Mouse (Mus musculus): ENCODE data around the gene Fxn. TPM values are rescaled to one million over a fixed set of nuclear protein-coding genes. Genes with fewer than 3 reads are reported as not detected.

The Fxn gene
- 67.9 and 73.6 TPM in 2 replicates for polyA plus RNA-seq (2016; fragmentation: Nextera tagmentation; extraction: Ambion mirVana)

GRCm38 (mm10) chr19:24280601-24281228 is at the start of gene Fxn:
Gene Fxn (minus strand): TSS chr19:24280605.
- WGBS (ENCODE audit: insufficient replicate concordance): under 1% methylated on average over 15 of the region's 22 CpGs
- peak within 1 kb of the TSS; percentile 72 for H3K4me3 ChIP-seq
- ATAC-seq: peak; percentile 94
- H3K4me1 ChIP-seq: peaks cover 49% of the 10 kb centered on the region
- peaks cover 29% of the 10 kb centered on the region for H3K36me3 ChIP-seq
- no peaks in the 10 kb centered on the region for H3K27me3 ChIP-seq (replicated peaks)
- peak within 1 kb of the TSS; percentile 89 for H3K4me2 ChIP-seq
- peak within 1 kb of the TSS; percentile 90 for H3K9ac ChIP-seq
- H3K27ac ChIP-seq: peak within 1 kb of the TSS; percentile 96
- no peaks in the 10 kb centered on the region for H3K9me3 ChIP-seq (replicated peaks)

- H3K9ac ChIP-seq: no peak overlapping the region
- no peaks in the 10 kb centered on the region for H3K9me3 ChIP-seq (replicated peaks)
- peaks cover 7% of the 10 kb centered on the region for H3K4me1 ChIP-seq
- ATAC-seq: no peak
- no peak overlapping the region for H3K4me2 ChIP-seq
- no peaks in the 10 kb centered on the region for H3K36me3 ChIP-seq
- no peaks in the 10 kb centered on the region for H3K27me3 ChIP-seq (replicated peaks)
- WGBS (ENCODE audit: insufficient replicate concordance): 22% methylated on average over 2 of the region's 2 CpGs
- H3K4me3 ChIP-seq: no peak overlapping the region
- no peak overlapping the region for H3K27ac ChIP-seq
Measured at GRCm38 (mm10) chr19:24327921-24328320, 47.5 kb upstream of the Fxn start.

- no peak for ATAC-seq
- WGBS (ENCODE audit: insufficient replicate concordance): 35% methylated on average over 1 of the region's 1 CpGs
- H3K27ac ChIP-seq: no peak overlapping the region
Measured at GRCm38 (mm10) chr19:24326969-24327368, 46.6 kb upstream of the Fxn start.

GRCm38 (mm10) chr19:24325692-24326091 is 45.3 kb upstream of the Fxn start:
- no peak for ATAC-seq

More at GRCm38 (mm10) chr19:24326969-24327368, 46.6 kb upstream of the Fxn start:
- Histone ChIP-seq H3K4me3 (no peak overlapping the region), H3K4me2 (no peak overlapping the region), H3K9me3 (replicated peaks) (no peaks in the 10 kb centered on the region), H3K27me3 (replicated peaks) (no peaks in the 10 kb centered on the region), H3K9ac (no peak overlapping the region), H3K36me3 (no peaks in the 10 kb centered on the region), H3K4me1 (peaks cover 7% of the 10 kb centered on the region)

GRCm38 (mm10) chr19:24323841-24324613 is 43.6 kb upstream of the Fxn start:
- Histone ChIP-seq H3K27me3 (replicated peaks) (no peaks in the 10 kb centered on the region), H3K4me1 (no peaks in the 10 kb centered on the region), H3K9ac (no peak overlapping the region), H3K4me2 (no peak overlapping the region), H3K36me3 (no peaks in the 10 kb centered on the region), H3K9me3 (replicated peaks) (no peaks in the 10 kb centered on the region), H3K27ac (no peak overlapping the region), H3K4me3 (no peak overlapping the region)
- ATAC-seq: no peak
- WGBS (ENCODE audit: insufficient replicate concordance): 62% methylated on average over 10 of the region's 10 CpGs

More at GRCm38 (mm10) chr19:24325692-24326091, 45.3 kb upstream of the Fxn start:
- no peak overlapping the region for H3K4me3 ChIP-seq
- no peaks in the 10 kb centered on the region for H3K4me1 ChIP-seq
- H3K9me3 ChIP-seq (replicated peaks): no peaks in the 10 kb centered on the region
- H3K27me3 ChIP-seq (replicated peaks): no peaks in the 10 kb centered on the region
- H3K4me2 ChIP-seq: no peak overlapping the region
- H3K27ac ChIP-seq: no peak overlapping the region
- H3K36me3 ChIP-seq: no peaks in the 10 kb centered on the region
- WGBS (ENCODE audit: insufficient replicate concordance): 71% methylated on average over 6 of the region's 6 CpGs
- H3K9ac ChIP-seq: no peak overlapping the region

GRCm38 (mm10) chr19:24321900-24322311 is 41.5 kb upstream of the Fxn start:
- H3K27me3 ChIP-seq (replicated peaks): no peaks in the 10 kb centered on the region
- H3K4me2 ChIP-seq: no peak overlapping the region
- WGBS (ENCODE audit: insufficient replicate concordance): 82% methylated on average over 8 of the region's 8 CpGs
- no peaks in the 10 kb centered on the region for H3K4me1 ChIP-seq
- no peak overlapping the region for H3K27ac ChIP-seq
- no peaks in the 10 kb centered on the region for H3K36me3 ChIP-seq
- no peak overlapping the region for H3K4me3 ChIP-seq
- no peak for ATAC-seq
- H3K9ac ChIP-seq: no peak overlapping the region
- H3K9me3 ChIP-seq (replicated peaks): no peaks in the 10 kb centered on the region

- H3K4me2 ChIP-seq: no peak overlapping the region
- H3K4me1 ChIP-seq: no peaks in the 10 kb centered on the region
- WGBS (ENCODE audit: insufficient replicate concordance): 80% methylated on average over 6 of the region's 6 CpGs
- H3K36me3 ChIP-seq: no peaks in the 10 kb centered on the region
- H3K27me3 ChIP-seq (replicated peaks): no peaks in the 10 kb centered on the region
- H3K4me3 ChIP-seq: no peak overlapping the region
- ATAC-seq: no peak
- H3K9ac ChIP-seq: no peak overlapping the region
- H3K27ac ChIP-seq: no peak overlapping the region
- H3K9me3 ChIP-seq (replicated peaks): no peaks in the 10 kb centered on the region
Measured at GRCm38 (mm10) chr19:24321211-24321899, 41.0 kb upstream of the Fxn start.

GRCm38 (mm10) chr19:24318172-24318571 is 37.8 kb upstream of the Fxn start:
- 79% methylated on average over 10 of the region's 10 CpGs for WGBS (ENCODE audit: insufficient replicate concordance)
- Histone ChIP-seq H3K4me3 (no peak overlapping the region), H3K27me3 (replicated peaks) (no peaks in the 10 kb centered on the region), H3K27ac (no peak overlapping the region), H3K4me2 (no peak overlapping the region), H3K9ac (no peak overlapping the region), H3K9me3 (replicated peaks) (no peaks in the 10 kb centered on the region), H3K4me1 (no peaks in the 10 kb centered on the region), H3K36me3 (no peaks in the 10 kb centered on the region)
- no peak for ATAC-seq

GRCm38 (mm10) chr19:24317731-24318130 is 37.3 kb upstream of the Fxn start:
- H3K4me3 ChIP-seq: no peak overlapping the region
- H3K27ac ChIP-seq: no peak overlapping the region
- no peaks in the 10 kb centered on the region for H3K9me3 ChIP-seq (replicated peaks)
- 88% methylated on average over 2 of the region's 2 CpGs for WGBS (ENCODE audit: insufficient replicate concordance)
- no peak overlapping the region for H3K4me2 ChIP-seq
- ATAC-seq: no peak
- H3K9ac ChIP-seq: no peak overlapping the region
- no peaks in the 10 kb centered on the region for H3K36me3 ChIP-seq
- no peaks in the 10 kb centered on the region for H3K4me1 ChIP-seq
- no peaks in the 10 kb centered on the region for H3K27me3 ChIP-seq (replicated peaks)

GRCm38 (mm10) chr19:24317038-24317591 is 36.7 kb upstream of the Fxn start:
- Histone ChIP-seq H3K4me2 (no peak overlapping the region), H3K9me3 (replicated peaks) (no peaks in the 10 kb centered on the region), H3K4me1 (no peaks in the 10 kb centered on the region), H3K27me3 (replicated peaks) (no peaks in the 10 kb centered on the region), H3K9ac (no peak overlapping the region), H3K27ac (no peak overlapping the region), H3K4me3 (no peak overlapping the region), H3K36me3 (no peaks in the 10 kb centered on the region)
- ATAC-seq: no peak
- WGBS (ENCODE audit: insufficient replicate concordance): 74% methylated on average over 15 of the region's 15 CpGs

- H3K27ac ChIP-seq: no peak overlapping the region
- no peak overlapping the region for H3K4me3 ChIP-seq
- ATAC-seq: no peak
- H3K36me3 ChIP-seq: no peaks in the 10 kb centered on the region
- no peaks in the 10 kb centered on the region for H3K27me3 ChIP-seq (replicated peaks)
- H3K4me1 ChIP-seq: no peaks in the 10 kb centered on the region
- no peak overlapping the region for H3K9ac ChIP-seq
- 84% methylated on average over 9 of the region's 9 CpGs for WGBS (ENCODE audit: insufficient replicate concordance)
- no peak overlapping the region for H3K4me2 ChIP-seq
- no peaks in the 10 kb centered on the region for H3K9me3 ChIP-seq (replicated peaks)
Measured at GRCm38 (mm10) chr19:24316060-24316725, 35.8 kb upstream of the Fxn start.
